Mouse (Mus musculus) liver, embryonic 16.5 days (tissue): Measurements from ENCODE around the gene Mtfr1l. TPM values are rescaled to one million over a fixed set of nuclear protein-coding genes. Genes with fewer than 3 reads are reported as not detected.

Source experiments
- ATAC-seq: fragments of 200-750 bp; cut with Nextera tagmentation; 2 replicates; pipeline ENCODE4 v1.8.0; 2017; ENCODE audit warnings: low read depth, mild to moderate bottlenecking, moderate number of reproducible peaks, moderate library complexity
- H3K27ac ChIP-seq: fragments of 300-500 bp; sonication (generic); 2 replicates; pipeline ENCODE4 v1.5.1; 2014; ENCODE audit warnings: mild to moderate bottlenecking, low read length
- H3K27me3 ChIP-seq: fragments of 300-500 bp; sonication (generic); 2 replicates; pipeline ENCODE4 v1.6.1; 2014; ENCODE audit warnings: low read depth, low read length, mixed read lengths; ENCODE audit not compliant: control insufficient read depth, insufficient read depth
- H3K36me3 ChIP-seq: fragments of 300-500 bp; sonication (generic); 2 replicates; pipeline ENCODE4 v1.6.1; 2014; ENCODE audit warnings: mild to moderate bottlenecking; ENCODE audit not compliant: control insufficient read depth, insufficient read depth
- H3K4me1 ChIP-seq: fragments of 300-500 bp; sonication (generic); 2 replicates; pipeline ENCODE4 v1.6.1; 2014; ENCODE audit warnings: low read depth, low read length, mixed read lengths; ENCODE audit not compliant: control insufficient read depth
- H3K4me2 ChIP-seq: fragments of 300-500 bp; sonication (generic); 2 replicates; pipeline ENCODE4 v1.6.1; 2014; ENCODE audit warnings: low read depth, low read length, mixed read lengths
- H3K4me3 ChIP-seq: fragments of 300-500 bp; sonication (generic); 2 replicates; pipeline ENCODE4 v1.5.1; 2014; ENCODE audit warnings: low read depth, mild to moderate bottlenecking, low read length
- H3K9ac ChIP-seq: fragments of 300-500 bp; sonication (generic); 2 replicates; pipeline ENCODE4 v1.6.1; 2014; ENCODE audit warnings: low read depth, low read length
- H3K9me3 ChIP-seq: fragments of 300-500 bp; sonication (generic); replicated peaks from 2 replicates; pipeline ENCODE4 v1.6.1; 2016; ENCODE audit warnings: low read length; ENCODE audit not compliant: control insufficient read depth
- WGBS: fragments of 180-500 bp; shearing (Covaris S2); extraction: QIAGEN DNeasy Blood & Tissue Kit; methylation state at CpG from one replicate; pipeline ENCODE4 v1.1.7; 2014; ENCODE audit not compliant: insufficient replicate concordance; 5-methylcytosine and 5-hydroxymethylcytosine counted together
- polyA plus RNA-seq: library from polyadenylated mRNA; unstranded; fragments of >200 nt; fragmentation: Nextera tagmentation; extraction: Ambion mirVana; gene quantifications from 2 replicates; pipeline ENCODE4 v1.2.1, GENCODE M21; 2015

Mtfr1l gene
- polyA plus RNA-seq, 1 experiment from 2014 or later = 36.2 TPM

DNA sequence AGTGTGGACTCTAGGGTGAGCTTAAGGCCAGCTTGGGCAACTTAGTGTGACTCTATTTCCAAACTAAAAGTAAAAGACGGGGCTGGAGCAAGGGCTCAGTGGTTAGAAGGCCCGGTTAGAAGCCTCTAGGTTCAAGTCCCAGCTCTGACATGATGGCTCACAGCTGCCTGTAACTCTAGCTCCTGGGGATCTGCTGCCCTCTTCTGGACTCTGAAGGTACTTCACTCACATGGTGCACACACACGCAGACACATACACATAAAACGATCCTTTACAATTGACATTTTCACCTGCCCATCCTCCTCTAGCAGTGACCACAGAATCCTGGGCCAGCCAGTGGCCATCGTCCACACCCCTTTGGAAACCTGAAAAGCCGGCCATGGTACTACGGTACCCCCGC, 14.7 kb upstream of the Mtfr1l start:
- Histone ChIP-seq H3K9me3 (peaks cover 5% of the 10 kb centered on the region), H3K27me3 (no peaks in the 10 kb centered on the region), H3K4me3 (no peak overlapping the region), H3K36me3 (peaks cover 5% of the 10 kb centered on the region), H3K4me1 (peaks cover 24% of the 10 kb centered on the region), H3K4me2 (no peak overlapping the region), H3K9ac (no peak overlapping the region), H3K27ac (no peak overlapping the region)
- ATAC-seq = no peak
- 88% methylated on average over 8 of the region's 8 CpGs for WGBS

DNA sequence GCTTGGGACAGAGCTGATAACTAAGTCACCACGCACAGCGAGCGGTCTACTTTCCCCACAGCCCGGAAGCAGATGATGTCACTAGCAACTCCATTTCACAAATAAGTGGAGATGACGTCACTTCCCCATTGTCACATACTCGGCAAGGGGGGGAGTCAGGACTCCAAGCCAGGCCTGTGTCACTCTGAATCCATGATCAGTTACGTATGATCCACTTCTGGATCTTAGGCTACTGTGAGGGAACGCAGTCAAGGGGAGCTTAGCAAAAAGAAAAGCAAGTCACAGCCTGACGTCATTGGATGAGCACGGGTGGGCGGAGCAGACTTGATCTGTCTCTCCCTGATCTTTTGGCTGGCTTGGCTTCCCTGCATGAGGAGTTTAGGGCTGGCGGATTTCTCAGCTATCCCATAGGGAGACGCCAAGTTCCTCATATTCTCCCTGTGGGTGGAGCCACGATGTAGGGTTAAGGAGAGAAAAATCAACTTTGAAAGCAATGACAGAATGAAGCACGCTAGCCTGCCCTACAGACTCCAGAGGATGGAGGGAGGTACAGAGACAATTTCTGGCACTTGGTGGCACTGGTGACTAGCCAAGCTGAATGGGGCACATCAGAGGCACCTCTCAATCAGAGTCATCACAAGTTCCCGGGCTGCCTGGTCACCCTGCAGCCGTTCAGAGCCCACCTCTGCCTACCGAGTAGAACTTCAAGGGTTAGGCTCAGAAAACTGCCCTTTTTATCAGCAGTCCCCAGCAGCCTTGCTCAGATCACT, 13.2 kb upstream of the Mtfr1l start:
- no peak overlapping the region for H3K4me3 ChIP-seq
- H3K9ac ChIP-seq = no peak overlapping the region
- no peaks in the 10 kb centered on the region for H3K27me3 ChIP-seq
- H3K9me3 ChIP-seq = peaks cover 5% of the 10 kb centered on the region
- 41% methylated on average over 18 of the region's 18 CpGs for WGBS
- H3K4me2 ChIP-seq = no peak overlapping the region
- peaks cover 5% of the 10 kb centered on the region for H3K36me3 ChIP-seq
- no peak overlapping the region for H3K27ac ChIP-seq
- H3K4me1 ChIP-seq = peaks cover 24% of the 10 kb centered on the region
- no peak for ATAC-seq

DNA sequence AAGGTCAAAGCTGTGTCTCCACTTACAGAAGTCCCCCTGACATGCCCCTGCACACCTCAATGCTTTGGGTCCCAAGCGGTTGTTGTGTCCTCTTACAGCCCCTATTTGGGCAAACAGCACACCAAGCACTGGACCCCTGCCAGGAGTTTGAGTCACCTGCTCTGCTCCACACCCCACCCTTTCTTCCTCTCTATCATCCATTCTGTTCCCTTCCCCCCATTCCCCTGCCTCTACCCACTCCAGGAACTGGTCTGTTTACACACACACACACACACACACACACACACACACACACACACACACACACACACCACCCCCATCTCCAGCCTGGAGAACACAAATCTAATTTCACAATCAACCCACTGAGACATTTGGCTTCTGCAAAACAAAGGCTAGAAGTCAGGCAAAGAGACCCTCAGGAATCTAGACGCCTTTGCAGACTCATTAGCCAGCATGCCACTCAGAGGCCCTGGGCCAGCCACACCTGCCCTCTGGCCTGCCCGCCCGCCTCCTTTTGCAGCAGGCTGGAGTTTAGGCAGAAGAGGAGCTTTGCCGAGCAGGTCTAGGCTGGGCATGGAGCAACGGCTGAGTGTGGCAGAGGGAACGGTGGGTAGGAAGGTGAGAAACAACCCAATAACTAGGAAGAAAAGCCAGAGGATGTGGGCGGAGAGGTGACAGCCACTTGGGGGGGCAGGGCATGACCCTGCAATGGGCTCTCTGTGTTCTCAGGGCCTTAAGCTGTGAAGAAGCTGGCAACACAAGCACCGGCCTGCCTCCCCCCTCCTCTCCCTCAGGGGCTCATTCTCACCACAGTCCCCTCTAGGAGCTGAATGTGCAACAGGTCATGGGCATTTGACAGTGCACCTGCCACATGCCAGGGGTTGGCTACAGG, 11.9 kb upstream of the Mtfr1l start:
- H3K27ac ChIP-seq = peak overlapping the region; percentile 31; the same call in 1 of the 2 replicates
- ATAC-seq = no peak
- peaks cover 5% of the 10 kb centered on the region for H3K9me3 ChIP-seq
- H3K4me1 ChIP-seq = peaks cover 20% of the 10 kb centered on the region
- 0 out of 2 replicates have a peak overlapping the region, but pooled peaks have one; percentile 6 for H3K4me2 ChIP-seq
- no peak overlapping the region for H3K4me3 ChIP-seq
- WGBS = 66% methylated on average over 9 of the region's 9 CpGs
- H3K9ac ChIP-seq = 0 out of 2 replicates have a peak overlapping the region, but pooled peaks have one; percentile 5
- H3K36me3 ChIP-seq = peaks cover 5% of the 10 kb centered on the region
- no peaks in the 10 kb centered on the region for H3K27me3 ChIP-seq

DNA sequence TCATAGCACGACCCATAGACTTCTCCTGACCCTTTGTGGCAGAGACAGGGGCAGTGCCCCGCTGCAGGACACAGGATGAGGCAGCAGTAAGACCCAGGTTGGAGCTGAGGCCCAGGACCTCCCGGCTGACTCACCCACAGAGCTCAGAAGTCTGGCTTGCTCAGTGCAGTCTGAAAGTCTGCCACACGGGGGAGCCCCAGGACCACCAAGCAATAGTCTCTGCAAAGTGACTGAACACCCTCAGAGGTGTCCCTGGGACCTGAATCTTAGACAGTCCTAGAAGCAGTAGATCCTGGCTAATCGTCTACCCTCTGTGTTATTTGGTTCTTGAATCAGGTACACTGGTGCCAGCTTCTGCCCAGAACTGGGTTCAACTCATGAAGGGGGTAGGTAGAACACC, 8.1 kb upstream of the Mtfr1l start:
- Histone ChIP-seq H3K4me3 (no peak overlapping the region), H3K36me3 (no peaks in the 10 kb centered on the region; the same call in 1 of the 2 replicates), H3K27ac (no peak overlapping the region), H3K9ac (no peak overlapping the region), H3K4me2 (no peak overlapping the region), H3K27me3 (no peaks in the 10 kb centered on the region), H3K4me1 (peaks cover 13% of the 10 kb centered on the region), H3K9me3 (no peaks in the 10 kb centered on the region)
- 0% methylated on average over 5 of the region's 5 CpGs for WGBS
- peak; percentile 56 for ATAC-seq

DNA sequence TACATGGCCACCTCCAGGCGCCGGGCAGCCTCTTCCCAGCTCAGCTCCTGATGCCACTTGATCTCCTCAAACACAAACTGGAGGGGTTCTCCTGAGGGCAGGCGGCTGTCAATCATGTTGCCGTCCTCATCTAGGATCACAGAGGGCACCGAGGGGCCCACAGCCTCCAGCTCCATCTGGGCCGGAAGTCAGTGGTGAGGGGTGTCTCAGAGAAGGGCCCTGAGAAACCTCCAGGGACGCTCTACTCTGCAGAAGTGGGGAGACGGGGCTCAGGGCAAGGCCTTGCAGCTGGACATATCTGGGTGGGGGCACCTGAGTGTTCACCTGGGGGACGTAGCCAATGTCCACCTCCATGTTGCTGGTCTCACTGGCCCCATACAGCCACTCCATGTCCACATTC, 7.5 kb upstream of the Mtfr1l start:
- Histone ChIP-seq H3K4me2 (no peak overlapping the region), H3K27ac (no peak overlapping the region), H3K4me3 (no peak overlapping the region), H3K9ac (no peak overlapping the region), H3K27me3 (no peaks in the 10 kb centered on the region), H3K36me3 (no peaks in the 10 kb centered on the region; the same call in 1 of the 2 replicates), H3K9me3 (no peaks in the 10 kb centered on the region), H3K4me1 (peaks cover 8% of the 10 kb centered on the region)
- WGBS = 73% methylated on average over 9 of the region's 9 CpGs
- ATAC-seq = no peak

DNA sequence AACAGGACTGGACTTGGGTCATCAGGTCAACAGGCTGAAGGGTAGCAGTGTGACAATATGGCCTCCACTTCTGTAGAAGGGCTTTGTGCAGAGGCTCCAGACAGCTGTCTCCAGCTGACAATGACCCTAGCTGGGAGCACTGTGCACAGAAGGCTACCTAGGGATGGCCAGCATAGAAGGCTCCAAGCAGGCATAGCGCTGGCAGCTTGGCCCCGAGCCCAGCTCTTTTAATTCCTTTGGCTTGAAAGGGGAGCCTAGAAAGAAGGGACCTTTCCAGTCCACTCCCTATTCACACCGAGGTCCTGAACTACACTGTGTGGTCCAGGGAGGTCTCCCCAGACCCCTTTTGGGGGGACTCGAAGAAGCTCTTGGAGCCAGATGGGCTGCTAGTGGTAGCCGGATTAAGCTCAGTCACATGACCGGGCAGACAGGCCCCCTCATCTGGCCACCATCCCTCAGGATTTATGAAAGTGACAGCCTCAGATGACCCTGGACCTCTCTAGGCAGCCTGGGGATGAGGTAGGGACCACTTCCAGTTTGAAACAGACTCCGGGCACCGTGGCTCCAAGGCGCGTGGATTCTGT, 3.9 kb upstream of the Mtfr1l start:
- Histone ChIP-seq H3K36me3 (no peaks in the 10 kb centered on the region), H3K4me1 (peaks cover 9% of the 10 kb centered on the region), H3K27ac (no peak overlapping the region), H3K4me3 (no peak overlapping the region), H3K9me3 (no peaks in the 10 kb centered on the region), H3K4me2 (no peak overlapping the region), H3K27me3 (no peaks in the 10 kb centered on the region), H3K9ac (no peak overlapping the region)
- no peak for ATAC-seq
- 78% methylated on average over 10 of the region's 10 CpGs for WGBS

DNA sequence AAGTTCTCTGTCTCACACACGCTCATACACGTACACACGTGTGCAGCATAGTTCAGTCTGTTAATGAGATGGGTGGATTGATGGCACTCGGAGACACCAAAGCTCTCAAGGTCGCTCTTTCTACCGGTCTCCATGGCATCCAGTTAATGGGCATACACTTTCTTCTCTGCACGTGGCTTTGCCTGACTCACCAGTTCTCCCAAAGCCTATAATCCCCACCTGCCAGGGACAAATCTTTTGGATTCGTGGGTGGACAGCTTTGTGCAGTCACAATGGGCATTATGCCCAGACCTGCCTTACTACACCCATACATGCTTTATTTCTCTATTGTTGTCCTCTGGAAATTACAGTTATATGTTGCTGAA, 582 bp upstream of the Mtfr1l start:
- Histone ChIP-seq H3K4me3 (peak overlapping the region; percentile 96), H3K9ac (peak overlapping the region; percentile 63), H3K27me3 (no peaks in the 10 kb centered on the region), H3K4me1 (peaks cover 28% of the 10 kb centered on the region), H3K4me2 (peak overlapping the region; percentile 99), H3K27ac (no peak overlapping the region), H3K9me3 (no peaks in the 10 kb centered on the region), H3K36me3 (no peaks in the 10 kb centered on the region)
- ATAC-seq = no peak
- 12% methylated on average over 8 of the region's 8 CpGs for WGBS

DNA sequence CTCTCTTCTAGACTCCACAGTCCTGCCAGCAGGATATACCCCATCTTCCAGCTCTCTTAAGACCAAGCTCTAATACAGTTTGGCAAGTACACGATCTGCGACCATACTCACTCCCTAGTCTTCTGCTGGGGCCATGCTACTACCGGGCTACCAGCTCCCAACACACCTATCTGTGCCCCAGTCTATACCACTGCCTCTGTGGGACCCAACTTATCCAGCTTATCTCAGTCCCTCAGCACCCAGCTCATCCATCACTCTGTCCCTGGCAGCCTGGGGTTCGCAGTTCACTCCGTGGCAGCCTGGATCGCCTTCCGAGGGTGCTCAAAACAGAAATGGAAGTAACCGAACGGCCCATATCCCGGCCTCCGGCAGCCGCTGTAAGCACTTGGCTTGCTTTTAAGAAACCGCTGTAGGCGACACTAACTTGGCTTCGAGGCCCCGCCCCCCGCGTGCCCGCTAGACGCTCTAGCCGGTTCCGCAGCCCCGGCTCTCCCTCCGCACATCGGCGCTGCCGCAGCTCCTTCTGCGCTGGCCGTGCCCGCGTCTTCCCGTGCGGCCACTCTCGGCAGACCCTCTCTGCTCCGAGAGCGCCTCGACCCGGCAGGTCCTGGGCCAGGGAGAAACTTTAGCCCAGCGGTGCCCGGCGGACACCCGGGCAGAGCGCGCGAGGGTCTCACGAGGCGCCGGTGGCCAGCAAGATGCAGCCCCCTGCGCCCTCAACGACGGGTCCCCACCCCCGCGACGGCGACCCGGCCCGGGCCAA, 882 bp downstream of the Mtfr1l start:
- H3K4me2 ChIP-seq = peak overlapping the region; percentile 99
- under 1% methylated on average over 57 of the region's 57 CpGs for WGBS
- no peaks in the 10 kb centered on the region for H3K27me3 ChIP-seq
- H3K27ac ChIP-seq = peak overlapping the region; percentile 79
- H3K4me1 ChIP-seq = peaks cover 28% of the 10 kb centered on the region
- H3K9me3 ChIP-seq = no peaks in the 10 kb centered on the region
- H3K36me3 ChIP-seq = peaks cover 4% of the 10 kb centered on the region
- H3K4me3 ChIP-seq = peak overlapping the region; percentile 96
- ATAC-seq = peak; percentile 23
- H3K9ac ChIP-seq = peak overlapping the region; percentile 89
